Mouse (Mus musculus) liver, embryonic 12.5 days (tissue): Measurements from ENCODE around the gene Osbpl6. TPM values are rescaled to one million over a fixed set of nuclear protein-coding genes. Genes with fewer than 3 reads are reported as not detected.

Experiments
- ATAC-seq: fragments of 200-750 bp; cut with Nextera tagmentation; 2 replicates; pipeline ENCODE4 v1.8.0; 2017; ENCODE audit warnings: moderate number of reproducible peaks, mild to moderate bottlenecking, moderate library complexity
- H3K27ac ChIP-seq: fragments of 300-500 bp; sonication (generic); 2 replicates; pipeline ENCODE4 v1.5.1; 2016; ENCODE audit warnings: mild to moderate bottlenecking
- H3K27me3 ChIP-seq: fragments of 300-500 bp; sonication (generic); replicated peaks from 2 replicates; pipeline ENCODE4 v1.6.1; 2016; ENCODE audit warnings: mild to moderate bottlenecking, moderate library complexity
- H3K36me3 ChIP-seq: fragments of 300-500 bp; sonication (generic); 2 replicates; pipeline ENCODE4 v1.6.1; 2016; ENCODE audit warnings: mild to moderate bottlenecking, moderate library complexity
- H3K4me1 ChIP-seq: fragments of 300-500 bp; sonication (generic); 2 replicates; pipeline ENCODE4 v1.6.1; 2016
- H3K4me2 ChIP-seq: fragments of 300-500 bp; sonication (generic); 2 replicates; pipeline ENCODE4 v1.6.1; 2016; ENCODE audit warnings: mild to moderate bottlenecking, moderate library complexity
- H3K4me3 ChIP-seq: fragments of 300-500 bp; sonication (generic); 2 replicates; pipeline ENCODE4 v1.5.1; 2016; ENCODE audit warnings: mild to moderate bottlenecking, moderate library complexity
- H3K9ac ChIP-seq: fragments of 300-500 bp; sonication (generic); 2 replicates; pipeline ENCODE4 v1.6.1; 2016; ENCODE audit warnings: mild to moderate bottlenecking, moderate library complexity
- H3K9me3 ChIP-seq: fragments of 300-500 bp; sonication (generic); replicated peaks from 2 replicates; pipeline ENCODE4 v1.6.1; 2016; ENCODE audit warnings: mild to moderate bottlenecking, moderate library complexity
- WGBS: fragments of 180-500 bp; shearing (Covaris S2); methylation state at CpG from one replicate; pipeline ENCODE4 v1.1.7; 2016; ENCODE audit not compliant: insufficient replicate concordance; 5-methylcytosine and 5-hydroxymethylcytosine counted together
- polyA plus RNA-seq: library from polyadenylated mRNA; unstranded; fragments of >200 nt; fragmentation: Nextera tagmentation; extraction: Ambion mirVana; gene quantifications from 2 replicates; pipeline ENCODE4 v1.2.1, GENCODE M21; 2016

Gene Osbpl6
- polyA plus RNA-seq, 1 experiment from 2014 or later, result 1.9 TPM

DNA sequence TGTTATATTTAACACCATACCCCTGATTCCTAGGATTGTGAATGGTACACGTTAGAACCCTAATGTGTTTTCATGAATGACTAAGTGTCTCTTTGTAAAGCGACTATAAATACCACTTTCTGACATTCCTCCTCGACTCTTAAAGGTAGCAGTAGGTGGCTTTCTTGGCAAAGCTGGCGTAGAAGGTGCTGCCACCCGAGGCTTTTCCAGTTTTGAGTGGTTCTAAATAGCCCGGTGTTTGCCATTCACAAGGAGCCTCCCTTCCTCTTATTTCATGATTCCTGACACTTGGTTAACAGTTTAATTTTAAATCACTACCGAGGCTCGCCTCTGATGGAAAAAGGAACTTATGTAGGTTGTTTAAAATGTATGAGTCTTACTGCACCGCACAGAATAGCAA lies 64.1 kb downstream of the Osbpl6 start:
- no peak for ATAC-seq
- no peaks in the 10 kb centered on the region for H3K4me1 ChIP-seq
- no peaks in the 10 kb centered on the region for H3K27me3 ChIP-seq
- no peak overlapping the region for H3K4me3 ChIP-seq
- H3K4me2 ChIP-seq, result no peak overlapping the region
- WGBS, result 68% methylated on average over 9 of the region's 9 CpGs
- no peaks in the 10 kb centered on the region for H3K9me3 ChIP-seq
- H3K9ac ChIP-seq, result no peak overlapping the region
- no peak overlapping the region for H3K27ac ChIP-seq
- no peaks in the 10 kb centered on the region for H3K36me3 ChIP-seq

DNA sequence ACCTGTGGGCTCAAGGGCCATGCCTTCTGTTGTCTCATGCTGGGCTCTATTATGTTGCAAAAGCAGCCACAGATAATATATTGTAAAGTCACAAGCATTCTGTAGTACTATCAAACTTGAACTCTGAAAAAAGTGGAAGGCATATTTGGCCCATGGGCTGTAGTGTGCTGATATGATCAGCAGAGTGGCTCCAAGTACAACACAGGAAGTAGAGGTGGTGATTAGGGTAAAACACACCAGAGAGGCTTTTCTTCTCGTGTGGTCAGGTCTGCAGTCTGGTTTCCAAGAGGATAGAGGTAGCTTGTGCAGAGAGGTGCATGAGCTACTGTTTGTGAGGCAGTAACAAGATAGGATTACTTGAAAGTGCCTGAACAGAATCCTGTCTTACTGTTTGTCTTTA lies 69.5 kb downstream of the Osbpl6 start:
- H3K4me1 ChIP-seq, result no peaks in the 10 kb centered on the region
- H3K9ac ChIP-seq, result no peak overlapping the region
- WGBS, result 5% methylated on average over 1 of the region's 1 CpGs
- ATAC-seq, result no peak
- no peak overlapping the region for H3K4me2 ChIP-seq
- no peak overlapping the region for H3K27ac ChIP-seq
- no peaks in the 10 kb centered on the region for H3K9me3 ChIP-seq
- H3K4me3 ChIP-seq, result no peak overlapping the region
- no peaks in the 10 kb centered on the region for H3K36me3 ChIP-seq
- no peaks in the 10 kb centered on the region for H3K27me3 ChIP-seq

DNA sequence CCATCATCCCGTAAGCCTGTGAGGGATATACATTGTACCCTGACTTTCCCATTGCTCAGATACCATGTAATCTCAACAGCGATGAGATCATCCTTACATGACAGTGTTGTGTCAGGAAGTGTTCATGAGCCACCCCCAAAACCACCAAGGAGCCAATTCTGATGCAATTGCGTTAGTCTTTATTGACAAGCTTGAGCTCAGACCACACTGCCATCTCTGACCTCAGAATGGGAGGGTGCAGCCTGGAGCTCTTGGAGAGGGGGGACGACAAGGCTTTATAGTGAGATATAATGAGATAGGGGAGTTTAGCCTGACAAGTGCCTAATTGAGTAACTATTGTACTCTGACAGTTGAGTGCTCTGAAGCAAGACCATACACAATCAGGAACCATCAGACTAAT lies 82.5 kb downstream of the Osbpl6 start:
- Histone ChIP-seq H3K4me1 (no peaks in the 10 kb centered on the region), H3K9ac (no peak overlapping the region), H3K27me3 (no peaks in the 10 kb centered on the region), H3K36me3 (no peaks in the 10 kb centered on the region), H3K4me3 (no peak overlapping the region), H3K4me2 (no peak overlapping the region), H3K27ac (no peak overlapping the region), H3K9me3 (no peaks in the 10 kb centered on the region)
- 68% methylated on average over 4 of the region's 4 CpGs for WGBS
- no peak for ATAC-seq

GRCm38 (mm10) chr2:76490198-76490597 lies 83.9 kb downstream of the Osbpl6 start:
- H3K9ac ChIP-seq, result no peak overlapping the region
- no peaks in the 10 kb centered on the region for H3K9me3 ChIP-seq
- ATAC-seq, result no peak
- 81% methylated on average over 8 of the region's 8 CpGs for WGBS
- H3K4me2 ChIP-seq, result no peak overlapping the region
- H3K27ac ChIP-seq, result no peak overlapping the region
- H3K4me3 ChIP-seq, result no peak overlapping the region
- H3K27me3 ChIP-seq, result no peaks in the 10 kb centered on the region
- no peaks in the 10 kb centered on the region for H3K4me1 ChIP-seq
- H3K36me3 ChIP-seq, result no peaks in the 10 kb centered on the region

DNA sequence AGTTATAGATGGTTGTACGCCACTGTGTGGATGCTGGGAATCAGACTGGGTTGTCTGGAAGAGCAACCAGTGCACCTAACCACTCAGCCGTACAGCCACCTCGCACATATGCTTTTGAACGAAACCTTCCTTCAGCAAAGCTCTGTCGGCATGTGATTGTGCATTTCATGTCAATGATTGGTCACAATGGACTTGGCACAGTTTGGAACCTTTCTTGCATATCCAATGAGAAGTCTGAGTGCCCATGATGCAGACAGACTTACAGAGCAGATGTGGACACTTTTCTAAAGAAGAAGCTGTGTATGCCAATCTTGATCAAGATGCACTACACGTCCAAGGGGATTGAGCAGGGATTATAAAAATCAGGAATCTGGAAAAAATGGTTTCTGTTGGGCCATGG lies 85.1 kb downstream of the Osbpl6 start:
- ATAC-seq, result no peak
- Histone ChIP-seq H3K4me3 (no peak overlapping the region), H3K36me3 (no peaks in the 10 kb centered on the region), H3K9ac (no peak overlapping the region), H3K4me1 (no peaks in the 10 kb centered on the region), H3K4me2 (no peak overlapping the region), H3K9me3 (no peaks in the 10 kb centered on the region), H3K27ac (no peak overlapping the region), H3K27me3 (no peaks in the 10 kb centered on the region)
- WGBS, result 74% methylated on average over 6 of the region's 6 CpGs

DNA sequence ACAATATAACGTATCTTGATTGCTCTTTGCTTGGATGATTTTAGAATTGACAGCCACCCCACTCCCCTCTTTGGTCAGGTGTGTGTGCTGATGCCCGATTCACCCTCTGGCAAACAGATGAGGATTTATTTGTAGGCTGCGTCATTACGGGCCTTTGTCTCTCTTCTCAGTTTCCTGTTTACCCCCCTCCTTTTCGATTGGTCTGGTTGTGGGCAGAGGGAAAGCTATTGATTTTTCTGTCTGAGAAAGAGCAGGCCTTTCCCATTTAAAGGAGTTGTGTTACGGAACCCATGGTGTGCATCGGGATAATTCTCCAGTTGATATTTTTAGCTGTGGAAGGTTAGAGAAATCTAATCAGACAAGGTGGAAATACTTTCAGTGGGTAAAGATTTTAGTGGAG lies 85.9 kb downstream of the Osbpl6 start:
- Histone ChIP-seq H3K4me1 (no peaks in the 10 kb centered on the region), H3K27ac (no peak overlapping the region), H3K4me3 (no peak overlapping the region), H3K27me3 (no peaks in the 10 kb centered on the region), H3K36me3 (no peaks in the 10 kb centered on the region), H3K4me2 (no peak overlapping the region), H3K9me3 (no peaks in the 10 kb centered on the region), H3K9ac (no peak overlapping the region)
- ATAC-seq, result no peak
- 53% methylated on average over 7 of the region's 7 CpGs for WGBS

- Histone ChIP-seq H3K4me3 (no peak overlapping the region), H3K9ac (no peak overlapping the region), H3K4me1 (no peaks in the 10 kb centered on the region), H3K27ac (no peak overlapping the region), H3K4me2 (no peak overlapping the region), H3K36me3 (no peaks in the 10 kb centered on the region), H3K9me3 (no peaks in the 10 kb centered on the region), H3K27me3 (no peaks in the 10 kb centered on the region)
- 74% methylated on average over 11 of the region's 11 CpGs for WGBS
- no peak for ATAC-seq
These were observed 89.9 kb downstream of the Osbpl6 start for GRCm38 (mm10) chr2:76496006-76496748.

- no peak for ATAC-seq
- no peak overlapping the region for H3K4me3 ChIP-seq
- no peaks in the 10 kb centered on the region for H3K4me1 ChIP-seq
- no peak overlapping the region for H3K27ac ChIP-seq
- no peak overlapping the region for H3K9ac ChIP-seq
- WGBS, result 68% methylated on average over 4 of the region's 4 CpGs
- no peaks in the 10 kb centered on the region for H3K27me3 ChIP-seq
- no peak overlapping the region for H3K4me2 ChIP-seq
- H3K9me3 ChIP-seq, result no peaks in the 10 kb centered on the region
- no peaks in the 10 kb centered on the region for H3K36me3 ChIP-seq
These were observed 90.4 kb downstream of the Osbpl6 start for GRCm38 (mm10) chr2:76496749-76497140.

GRCm38 (mm10) chr2:76498891-76499290 lies 92.6 kb downstream of the Osbpl6 start:
- no peak overlapping the region for H3K4me2 ChIP-seq
- no peak overlapping the region for H3K27ac ChIP-seq
- H3K36me3 ChIP-seq, result no peaks in the 10 kb centered on the region
- H3K9ac ChIP-seq, result no peak overlapping the region
- ATAC-seq, result no peak
- no peaks in the 10 kb centered on the region for H3K27me3 ChIP-seq
- no peaks in the 10 kb centered on the region for H3K4me1 ChIP-seq
- H3K4me3 ChIP-seq, result no peak overlapping the region
- no peaks in the 10 kb centered on the region for H3K9me3 ChIP-seq
- WGBS, result 79% methylated on average over 11 of the region's 11 CpGs

DNA sequence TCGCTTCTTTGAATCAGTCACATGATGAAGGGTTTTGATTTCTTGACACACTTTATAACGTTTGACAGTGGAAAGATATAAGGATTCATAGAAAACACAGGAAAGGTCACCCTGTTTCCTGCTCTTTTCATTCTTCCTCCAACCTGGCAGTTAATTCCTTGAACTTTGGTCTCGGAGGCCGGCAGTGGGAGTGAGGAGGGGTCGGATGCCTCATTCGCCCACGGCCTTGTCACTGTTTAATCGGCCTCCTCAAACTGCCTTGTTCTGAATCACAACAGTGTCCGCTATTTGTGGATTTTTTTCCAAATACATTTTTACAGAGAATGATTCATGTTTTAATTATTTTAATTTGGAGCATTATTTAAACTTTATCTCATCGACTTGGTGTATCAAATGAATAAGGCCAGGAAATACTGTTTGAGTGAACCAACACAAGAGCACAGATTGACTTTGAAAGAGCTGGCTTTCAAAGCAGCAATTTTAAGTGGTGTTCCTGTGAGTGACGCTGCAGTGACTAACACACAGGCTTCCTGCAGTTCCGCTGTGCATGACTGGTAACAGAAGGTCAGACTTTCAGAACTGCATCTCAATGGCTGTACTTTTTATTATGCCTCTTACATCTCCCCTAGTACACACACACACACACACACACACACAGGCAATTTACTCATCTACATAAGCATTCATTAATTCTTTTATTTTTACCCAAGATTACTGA lies 98.0 kb downstream of the Osbpl6 start:
- no peak for ATAC-seq
- no peaks in the 10 kb centered on the region for H3K36me3 ChIP-seq
- no peaks in the 10 kb centered on the region for H3K4me1 ChIP-seq
- no peaks in the 10 kb centered on the region for H3K9me3 ChIP-seq
- no peaks in the 10 kb centered on the region for H3K27me3 ChIP-seq
- WGBS, result 60% methylated on average over 12 of the region's 12 CpGs
- no peak overlapping the region for H3K9ac ChIP-seq
- H3K27ac ChIP-seq, result no peak overlapping the region
- H3K4me3 ChIP-seq, result no peak overlapping the region
- H3K4me2 ChIP-seq, result no peak overlapping the region

- Histone ChIP-seq H3K4me3 (no peak overlapping the region), H3K27me3 (no peaks in the 10 kb centered on the region), H3K4me2 (no peak overlapping the region), H3K4me1 (no peaks in the 10 kb centered on the region), H3K9ac (no peak overlapping the region), H3K27ac (no peak overlapping the region), H3K9me3 (no peaks in the 10 kb centered on the region), H3K36me3 (no peaks in the 10 kb centered on the region)
- 65% methylated on average over 2 of the region's 2 CpGs for WGBS
- no peak for ATAC-seq
These were observed 98.7 kb downstream of the Osbpl6 start for GRCm38 (mm10) chr2:76504989-76505388.

- no peaks in the 10 kb centered on the region for H3K4me1 ChIP-seq
- 65% methylated on average over 8 of the region's 8 CpGs for WGBS
- no peaks in the 10 kb centered on the region for H3K36me3 ChIP-seq
- no peak overlapping the region for H3K4me3 ChIP-seq
- no peaks in the 10 kb centered on the region for H3K27me3 ChIP-seq
- ATAC-seq, result no peak
- no peak overlapping the region for H3K4me2 ChIP-seq
- no peak overlapping the region for H3K27ac ChIP-seq
- no peaks in the 10 kb centered on the region for H3K9me3 ChIP-seq
- H3K9ac ChIP-seq, result no peak overlapping the region
These were observed 105.0 kb downstream of the Osbpl6 start for GRCm38 (mm10) chr2:76511281-76511721.
